Mouse (Mus musculus): ENCODE measurements around the gene 9130213A22Rik. TPM values are rescaled to one million over a fixed set of nuclear protein-coding genes. Genes with fewer than 3 reads are reported as not detected.
A peak's percentile ranks its signal among the peaks of the same experiment; 100 is the strongest.

Gene 9130213A22Rik
- 0.29 and 0.34 TPM in 2 replicates for polyA plus RNA-seq (2015; fragmentation: Nextera tagmentation; extraction: Ambion mirVana)

GRCm38 (mm10) chr11:69122336-69122951 lies at the start of gene 9130213A22Rik:
9130213A22Rik (minus strand) TSS chr11:69122589.
- H3K4me1 ChIP-seq (replicated peaks), result peaks cover 38% of the 10 kb centered on the region
- under 1% methylated on average over 66 of the region's 66 CpGs for WGBS
- peak within 1 kb of the TSS; percentile 92 for H3K4me2 ChIP-seq (replicated peaks)
- no peaks in the 10 kb centered on the region for H3K27me3 ChIP-seq (replicated peaks)
- H3K9ac ChIP-seq, result peak within 1 kb of the TSS; percentile 78
- no peaks in the 10 kb centered on the region for H3K36me3 ChIP-seq
- H3K4me3 ChIP-seq (replicated peaks), result peak within 1 kb of the TSS; percentile 79
- peak; percentile 64 for ATAC-seq
- peak within 1 kb of the TSS; percentile 93 for H3K27ac ChIP-seq
- H3K9me3 ChIP-seq, result no peaks in the 10 kb centered on the region

- Histone ChIP-seq H3K4me3 (replicated peaks) (no peak overlapping the region), H3K36me3 (no peaks in the 10 kb centered on the region), H3K4me2 (replicated peaks) (no peak overlapping the region), H3K27ac (no peak overlapping the region), H3K9me3 (no peaks in the 10 kb centered on the region), H3K4me1 (replicated peaks) (no peaks in the 10 kb centered on the region), H3K27me3 (replicated peaks) (no peaks in the 10 kb centered on the region), H3K9ac (no peak overlapping the region)
- WGBS, result 30% methylated on average over 7 of the region's 7 CpGs
- ATAC-seq, result no peak
Observed at GRCm38 (mm10) chr11:69171626-69172025, 49.2 kb upstream of the 9130213A22Rik start.

GRCm38 (mm10) chr11:69169313-69169712 lies 46.9 kb upstream of the 9130213A22Rik start:
- no peaks in the 10 kb centered on the region for H3K36me3 ChIP-seq
- WGBS, result 77% methylated on average over 12 of the region's 12 CpGs
- no peak overlapping the region for H3K9ac ChIP-seq
- no peak for ATAC-seq
- H3K4me2 ChIP-seq (replicated peaks), result no peak overlapping the region
- no peak overlapping the region for H3K27ac ChIP-seq
- no peak overlapping the region for H3K4me3 ChIP-seq (replicated peaks)
- no peaks in the 10 kb centered on the region for H3K4me1 ChIP-seq (replicated peaks)
- no peaks in the 10 kb centered on the region for H3K9me3 ChIP-seq
- no peaks in the 10 kb centered on the region for H3K27me3 ChIP-seq (replicated peaks)

GRCm38 (mm10) chr11:69156800-69157199 lies 34.4 kb upstream of the 9130213A22Rik start, which contains the start of gene Alox12b:
Alox12b (plus strand) TSS chr11:69156989.
- no peak within 1 kb of the TSS for H3K27ac ChIP-seq
- peak within 1 kb of the TSS; percentile 24 for H3K4me2 ChIP-seq (replicated peaks)
- no peak within 1 kb of the TSS for H3K9ac ChIP-seq
- 4% methylated on average over 18 of the region's 18 CpGs for WGBS
- H3K4me1 ChIP-seq (replicated peaks), result peaks cover 6% of the 10 kb centered on the region
- H3K9me3 ChIP-seq, result no peaks in the 10 kb centered on the region
- H3K27me3 ChIP-seq (replicated peaks), result peaks cover 32% of the 10 kb centered on the region
- peak; percentile 20; the same call in 1 of the 2 replicates for ATAC-seq
- H3K36me3 ChIP-seq, result no peaks in the 10 kb centered on the region
- H3K4me3 ChIP-seq (replicated peaks), result 0 out of 2 replicates have a peak within 1 kb of the TSS, but pooled peaks have one; percentile 3

GRCm38 (mm10) chr11:69155351-69155750 lies 33.0 kb upstream of the 9130213A22Rik start:
- Histone ChIP-seq H3K27me3 (replicated peaks) (peaks cover 32% of the 10 kb centered on the region), H3K27ac (no peak overlapping the region), H3K4me2 (replicated peaks) (no peak overlapping the region), H3K36me3 (no peaks in the 10 kb centered on the region), H3K9ac (no peak overlapping the region), H3K9me3 (no peaks in the 10 kb centered on the region), H3K4me3 (replicated peaks) (no peak overlapping the region), H3K4me1 (replicated peaks) (peaks cover 11% of the 10 kb centered on the region)
- no peak for ATAC-seq
- WGBS, result 47% methylated on average over 1 of the region's 1 CpGs

- Histone ChIP-seq H3K4me1 (replicated peaks) (peaks cover 11% of the 10 kb centered on the region), H3K4me2 (replicated peaks) (no peak overlapping the region), H3K27me3 (replicated peaks) (peaks cover 30% of the 10 kb centered on the region), H3K9me3 (no peaks in the 10 kb centered on the region), H3K36me3 (no peaks in the 10 kb centered on the region), H3K27ac (no peak overlapping the region), H3K4me3 (replicated peaks) (no peak overlapping the region), H3K9ac (no peak overlapping the region)
- 77% methylated on average over 8 of the region's 8 CpGs for WGBS
- no peak for ATAC-seq
Observed at GRCm38 (mm10) chr11:69153831-69154230, 31.4 kb upstream of the 9130213A22Rik start.

- Histone ChIP-seq H3K4me1 (replicated peaks) (peaks cover 6% of the 10 kb centered on the region), H3K27ac (no peak overlapping the region), H3K9me3 (no peaks in the 10 kb centered on the region), H3K9ac (peak overlapping the region; percentile 15; the same call in 1 of the 2 replicates), H3K4me3 (replicated peaks) (peak overlapping the region; percentile 20; the same call in 1 of the 2 replicates), H3K27me3 (replicated peaks) (peaks cover 3% of the 10 kb centered on the region), H3K36me3 (no peaks in the 10 kb centered on the region), H3K4me2 (replicated peaks) (peak overlapping the region; percentile 50)
- ATAC-seq, result no peak
- WGBS, result 47% methylated on average over 6 of the region's 6 CpGs
Observed at GRCm38 (mm10) chr11:69151004-69151403, 28.6 kb upstream of the 9130213A22Rik start.

- no peak overlapping the region for H3K27ac ChIP-seq
- H3K9me3 ChIP-seq, result no peaks in the 10 kb centered on the region
- ATAC-seq, result no peak
- H3K4me1 ChIP-seq (replicated peaks), result peaks cover 6% of the 10 kb centered on the region
- H3K4me3 ChIP-seq (replicated peaks), result peak overlapping the region; percentile 20
- WGBS, result 9% methylated on average over 7 of the region's 7 CpGs
- H3K4me2 ChIP-seq (replicated peaks), result peak overlapping the region; percentile 50
- no peaks in the 10 kb centered on the region for H3K36me3 ChIP-seq
- peaks cover 3% of the 10 kb centered on the region for H3K27me3 ChIP-seq (replicated peaks)
- H3K9ac ChIP-seq, result peak overlapping the region; percentile 15; the same call in 1 of the 2 replicates
Observed at GRCm38 (mm10) chr11:69150444-69150843, 28.1 kb upstream of the 9130213A22Rik start.

GRCm38 (mm10) chr11:69149728-69150127 lies 27.3 kb upstream of the 9130213A22Rik start:
- no peaks in the 10 kb centered on the region for H3K9me3 ChIP-seq
- H3K27ac ChIP-seq, result no peak overlapping the region
- no peak overlapping the region for H3K4me3 ChIP-seq (replicated peaks)
- peaks cover 6% of the 10 kb centered on the region for H3K4me1 ChIP-seq (replicated peaks)
- no peak overlapping the region for H3K4me2 ChIP-seq (replicated peaks)
- no peaks in the 10 kb centered on the region for H3K36me3 ChIP-seq
- WGBS, result 75% methylated on average over 6 of the region's 6 CpGs
- ATAC-seq, result no peak
- H3K27me3 ChIP-seq (replicated peaks), result peaks cover 3% of the 10 kb centered on the region
- H3K9ac ChIP-seq, result no peak overlapping the region

GRCm38 (mm10) chr11:69148451-69148960 lies 26.1 kb upstream of the 9130213A22Rik start:
- Histone ChIP-seq H3K9ac (no peak overlapping the region), H3K4me1 (replicated peaks) (peaks cover 6% of the 10 kb centered on the region), H3K27ac (no peak overlapping the region), H3K27me3 (replicated peaks) (0 out of 2 replicates have a peak, but pooled peaks cover 3% of the 10 kb centered on the region), H3K9me3 (no peaks in the 10 kb centered on the region), H3K4me3 (replicated peaks) (no peak overlapping the region), H3K4me2 (replicated peaks) (no peak overlapping the region), H3K36me3 (no peaks in the 10 kb centered on the region)
- no peak for ATAC-seq
- WGBS, result 88% methylated on average over 5 of the region's 5 CpGs

GRCm38 (mm10) chr11:69147546-69147945 lies 25.2 kb upstream of the 9130213A22Rik start:
- no peak for ATAC-seq
- Histone ChIP-seq H3K4me3 (replicated peaks) (no peak overlapping the region), H3K4me1 (replicated peaks) (peaks cover 6% of the 10 kb centered on the region), H3K9ac (no peak overlapping the region), H3K9me3 (no peaks in the 10 kb centered on the region), H3K27ac (no peak overlapping the region), H3K27me3 (replicated peaks) (0 out of 2 replicates have a peak, but pooled peaks cover 2% of the 10 kb centered on the region), H3K4me2 (replicated peaks) (no peak overlapping the region), H3K36me3 (no peaks in the 10 kb centered on the region)
- WGBS, result 73% methylated on average over 7 of the region's 7 CpGs

GRCm38 (mm10) chr11:69135361-69135760 lies 13.0 kb upstream of the 9130213A22Rik start:
- Histone ChIP-seq H3K9ac (no peak overlapping the region), H3K4me3 (replicated peaks) (no peak overlapping the region), H3K4me1 (replicated peaks) (no peaks in the 10 kb centered on the region; the same call in 1 of the 2 replicates), H3K4me2 (replicated peaks) (no peak overlapping the region), H3K27me3 (replicated peaks) (no peaks in the 10 kb centered on the region), H3K36me3 (no peaks in the 10 kb centered on the region), H3K9me3 (no peaks in the 10 kb centered on the region), H3K27ac (no peak overlapping the region)
- no peak for ATAC-seq
- WGBS, result 93% methylated on average over 6 of the region's 6 CpGs
